In genomic region chr17:31067051-31067450, GRCm38 (mm10) we compare ENCODE assay signal across 9 mouse cellular contexts. TPM values are rescaled to one million over a fixed set of nuclear protein-coding genes. Genes with fewer than 3 reads are reported as not detected.
DNase-seq lines count a peak whose midpoint lies in the region; ATAC-seq and TF ChIP-seq lines count a peak whose summit lies in the region.
"Had no signal": no experiment of that assay in that cellular context is flagged by ENCODE, and none has a peak within 500 bp of the region (broad histone marks: within the 10 kb centered on the region; RNA-seq: fewer than 3 reads in every experiment).

No protein-coding gene starts in this region.

- 0 out of 2 replicates have a peak, but pooled peaks cover 4% of the 10 kb centered on the region for H3K36me3 ChIP-seq in heart, embryonic 10.5 days
- no peaks in the 10 kb centered on the region for H3K36me3 ChIP-seq in heart, embryonic 11.5 days (ENCODE audit: control insufficient read depth, insufficient read depth, low read length)
- peaks cover 11% of the 10 kb centered on the region; the same call in 1 of the 2 replicates for H3K36me3 ChIP-seq in midbrain, postnatal 0 days (ENCODE audit: insufficient read depth, low read length)
- H3K36me3 ChIP-seq in midbrain, embryonic 15.5 days (replicated peaks): no peaks in the 10 kb centered on the region; the same call in 1 of the 2 replicates
- H3K36me3 ChIP-seq in intestine, postnatal 0 days (ENCODE audit: control insufficient read depth, insufficient read depth): peaks cover 4% of the 10 kb centered on the region; the same call in 1 of the 2 replicates

- ATAC-seq in heart, embryonic 11.5 days (replicated peaks; ENCODE audit: insufficient number of reproducible peaks, low FRiP score, low TSS enrichment): no peak
- ATAC-seq in midbrain, postnatal 0 days (ENCODE audit: low FRiP score): no peak
- ATAC-seq in midbrain, embryonic 15.5 days (replicated peaks): no peak
- peak; percentile 84 for ATAC-seq in intestine, postnatal 0 days

- 0 out of 2 replicates have a peak overlapping the region, but pooled peaks have one; percentile 22 for H3K27ac ChIP-seq in heart, embryonic 10.5 days
- H3K27ac ChIP-seq in heart, embryonic 11.5 days (ENCODE audit: low read depth, low read length): no peak overlapping the region
- no peak overlapping the region for H3K27ac ChIP-seq in midbrain, postnatal 0 days (ENCODE audit: low read depth, low read length)
- H3K27ac ChIP-seq in midbrain, embryonic 15.5 days: no peak overlapping the region
- H3K27ac ChIP-seq in intestine, postnatal 0 days (ENCODE audit: low read depth, low read length): no peak overlapping the region
- H3K27ac ChIP-seq: heart, adult 2 months had no signal

- H3K4me2 ChIP-seq in heart, embryonic 11.5 days: no peak overlapping the region
- H3K4me2 ChIP-seq in midbrain, postnatal 0 days (ENCODE audit: low read depth, low read length, poor library complexity, severe bottlenecking): no peak overlapping the region
- H3K4me2 ChIP-seq in midbrain, embryonic 15.5 days: no peak overlapping the region
- H3K4me2 ChIP-seq in intestine, postnatal 0 days (replicated peaks; ENCODE audit: low read depth): no peak overlapping the region

- WGBS in heart, embryonic 10.5 days: 73% methylated on average over 11 of the region's 11 CpGs
- 72% methylated on average over 11 of the region's 11 CpGs for WGBS in heart, embryonic 11.5 days (ENCODE audit: insufficient replicate concordance)
- WGBS in midbrain, postnatal 0 days: 87% methylated on average over 11 of the region's 11 CpGs
- 84% methylated on average over 11 of the region's 11 CpGs for WGBS in midbrain, embryonic 15.5 days
- 51% methylated on average over 11 of the region's 11 CpGs for WGBS in intestine, postnatal 0 days

- no peak overlapping the region for H3K4me3 ChIP-seq in heart, embryonic 10.5 days
- H3K4me3 ChIP-seq in heart, embryonic 11.5 days (ENCODE audit: low read depth, low read length): no peak overlapping the region
- H3K4me3 ChIP-seq in midbrain, postnatal 0 days (ENCODE audit: low read depth, low read length): no peak overlapping the region
- H3K4me3 ChIP-seq in midbrain, embryonic 15.5 days: no peak overlapping the region
- no peak overlapping the region for H3K4me3 ChIP-seq in intestine, postnatal 0 days (ENCODE audit: low read depth, low read length)
- H3K4me3 ChIP-seq: heart, adult 2 months had no signal

- no peaks in the 10 kb centered on the region for H3K9me3 ChIP-seq in heart, embryonic 10.5 days
- H3K9me3 ChIP-seq in heart, embryonic 11.5 days (replicated peaks; ENCODE audit: control insufficient read depth, low read length): no peaks in the 10 kb centered on the region
- H3K9me3 ChIP-seq in midbrain, postnatal 0 days (ENCODE audit: low read length): no peaks in the 10 kb centered on the region
- H3K9me3 ChIP-seq in midbrain, embryonic 15.5 days: no peaks in the 10 kb centered on the region
- H3K9me3 ChIP-seq in intestine, postnatal 0 days (ENCODE audit: control insufficient read depth): no peaks in the 10 kb centered on the region

- DNase-seq in heart, embryonic 10.5 days (ENCODE audit: low spot score): no peak
- peak; percentile 28 for DNase-seq in midbrain, postnatal 0 days (ENCODE audit: low spot score)
- DNase-seq in thymus, postnatal 25 days: peak; percentile 70
- no peak for DNase-seq in adrenal gland, adult 18-20 months (ENCODE audit: low spot score in 2 of 2)
- DNase-seq in right cerebral cortex, postnatal 4 days: no peak

- TF ChIP-seq CTCF in midbrain, postnatal 0 days (IDR thresholded peaks at IDR 0.05): no peak
- no peak for TF ChIP-seq CTCF in intestine, postnatal 0 days (IDR thresholded peaks at IDR 0.05; ENCODE audit: low read depth)

- no peak overlapping the region for H3K9ac ChIP-seq in heart, embryonic 11.5 days (ENCODE audit: low read depth, low read length)
- H3K9ac ChIP-seq in midbrain, postnatal 0 days (replicated peaks; ENCODE audit: low read length, poor library complexity, severe bottlenecking): no peak overlapping the region
- H3K9ac ChIP-seq in midbrain, embryonic 15.5 days: no peak overlapping the region
- H3K9ac ChIP-seq in intestine, postnatal 0 days (ENCODE audit: low read depth, low read length): no peak overlapping the region

- peaks cover 51% of the 10 kb centered on the region for H3K4me1 ChIP-seq in heart, embryonic 10.5 days
- H3K4me1 ChIP-seq in heart, embryonic 11.5 days (ENCODE audit: control insufficient read depth, insufficient read depth, low read length): peaks cover 24% of the 10 kb centered on the region
- H3K4me1 ChIP-seq in midbrain, postnatal 0 days (ENCODE audit: insufficient read depth, low read length): peaks cover 7% of the 10 kb centered on the region
- H3K4me1 ChIP-seq in midbrain, embryonic 15.5 days: peaks cover 29% of the 10 kb centered on the region
- no peaks in the 10 kb centered on the region for H3K4me1 ChIP-seq in intestine, postnatal 0 days (replicated peaks; ENCODE audit: control insufficient read depth, insufficient read depth, low read length)

- H3K27me3 ChIP-seq in heart, embryonic 10.5 days (ENCODE audit: insufficient read depth, poor library complexity, severe bottlenecking): 0 out of 2 replicates have a peak, but pooled peaks cover 2% of the 10 kb centered on the region
- H3K27me3 ChIP-seq in heart, embryonic 11.5 days (ENCODE audit: control insufficient read depth, insufficient read depth, low read length): no peaks in the 10 kb centered on the region
- H3K27me3 ChIP-seq in midbrain, postnatal 0 days (ENCODE audit: insufficient read depth, low read length): no peaks in the 10 kb centered on the region
- no peaks in the 10 kb centered on the region for H3K27me3 ChIP-seq in midbrain, embryonic 15.5 days (replicated peaks)
- no peaks in the 10 kb centered on the region for H3K27me3 ChIP-seq in intestine, postnatal 0 days (replicated peaks; ENCODE audit: control insufficient read depth, insufficient read depth, low read length)

RNA-seq across cellular contexts. Expression of gene Abcg1, which starts 9.6 kb away (rescaled TPM):
- polyA plus RNA-seq in heart, embryonic 10.5 days (2016; fragmentation: Nextera tagmentation; extraction: Ambion mirVana): 4.9 and 6.0 TPM in 2 replicates
- 4.6 and 6.4 TPM in 2 replicates for polyA plus RNA-seq in heart, embryonic 11.5 days (2014; fragmentation: Nextera tagmentation; extraction: Ambion mirVana)
- 29.2 and 38.7 TPM in 2 replicates for total RNA-seq in midbrain, postnatal 0 days (2014; rRNA removed)
- 19.6 and 20.7 TPM in 2 replicates for polyA plus RNA-seq in midbrain, postnatal 0 days (2015; fragmentation: Nextera tagmentation; extraction: Ambion mirVana)
- polyA plus RNA-seq in midbrain, embryonic 15.5 days (2015; fragmentation: Nextera tagmentation; extraction: Ambion mirVana): 22.6 and 23.8 TPM in 2 replicates
- 3.3 and 3.4 TPM in 2 replicates for polyA plus RNA-seq in intestine, postnatal 0 days (2015; fragmentation: Nextera tagmentation; extraction: Ambion mirVana)
- total RNA-seq in adrenal gland, adult 18-20 months (2021): 10 to 100 TPM in 1 of 2 experiments, 1 to 10 TPM in 1; 10.0 to 16.6 TPM

Comparison
In these comparisons a context has a peak if more than half of its experiments do, and no peak if none do; other contexts are left out.
1. DNase-seq: peak in midbrain, postnatal 0 days (single experiment) and thymus, postnatal 25 days (single experiment); none in heart, embryonic 10.5 days (single experiment), adrenal gland, adult 18-20 months (0 of 2) and right cerebral cortex, postnatal 4 days (single experiment).